Mouse (Mus musculus): ENCODE data around the gene Tesk2. TPM values are rescaled to one million over a fixed set of nuclear protein-coding genes. Genes with fewer than 3 reads are reported as not detected.
A peak's percentile ranks its signal among the peaks of the same experiment; 100 is the strongest.

Gene Tesk2
- polyA plus RNA-seq, 1 experiment from 2014 or later: 8.1 TPM

DNA sequence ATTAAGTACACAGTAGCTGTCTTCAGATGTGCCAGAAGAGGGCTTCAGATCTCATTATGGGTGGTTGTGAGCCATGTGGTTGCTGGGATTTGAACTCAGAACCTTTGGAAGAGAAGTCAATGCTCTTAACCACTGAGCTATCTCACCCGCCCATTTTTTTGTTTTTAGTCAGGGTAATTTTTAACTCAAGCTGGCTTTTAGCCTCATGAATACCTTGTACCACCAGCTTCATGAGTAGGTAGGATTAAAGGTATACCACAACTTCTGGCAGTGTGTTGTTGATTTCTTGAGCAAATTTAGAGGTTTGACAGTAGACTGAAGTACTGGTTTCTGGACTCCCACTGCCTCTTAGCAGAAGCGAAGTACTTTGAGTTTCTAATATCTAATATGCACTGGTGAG lies 28.6 kb upstream of the Tesk2 start:
- WGBS: 85% methylated on average over 2 of the region's 2 CpGs
- Histone ChIP-seq H3K9ac (no peak overlapping the region), H3K4me1 (replicated peaks) (peaks cover 6% of the 10 kb centered on the region; the same call in 1 of the 2 replicates), H3K4me3 (replicated peaks) (no peak overlapping the region), H3K4me2 (replicated peaks) (no peak overlapping the region), H3K27me3 (replicated peaks) (no peaks in the 10 kb centered on the region), H3K9me3 (no peaks in the 10 kb centered on the region), H3K36me3 (peaks cover 19% of the 10 kb centered on the region), H3K27ac (no peak overlapping the region)
- no peak for ATAC-seq

- Histone ChIP-seq H3K4me3 (replicated peaks) (no peak overlapping the region), H3K27me3 (replicated peaks) (no peaks in the 10 kb centered on the region), H3K9ac (no peak overlapping the region), H3K27ac (no peak overlapping the region), H3K4me2 (replicated peaks) (no peak overlapping the region), H3K9me3 (no peaks in the 10 kb centered on the region), H3K36me3 (peaks cover 20% of the 10 kb centered on the region), H3K4me1 (replicated peaks) (peaks cover 3% of the 10 kb centered on the region; the same call in 1 of the 2 replicates)
- ATAC-seq: no peak
- WGBS: 74% methylated on average over 2 of the region's 2 CpGs
Measured at GRCm38 (mm10) chr4:116693785-116694184, 27.0 kb upstream of the Tesk2 start.

- Histone ChIP-seq H3K9me3 (no peaks in the 10 kb centered on the region), H3K4me3 (replicated peaks) (no peak overlapping the region), H3K4me1 (replicated peaks) (no peaks in the 10 kb centered on the region), H3K9ac (no peak overlapping the region), H3K4me2 (replicated peaks) (no peak overlapping the region), H3K27me3 (replicated peaks) (no peaks in the 10 kb centered on the region), H3K36me3 (peaks cover 33% of the 10 kb centered on the region), H3K27ac (no peak overlapping the region)
- WGBS: 73% methylated on average over 2 of the region's 2 CpGs
- ATAC-seq: no peak
Measured at GRCm38 (mm10) chr4:116698693-116699342, 21.9 kb upstream of the Tesk2 start.

GRCm38 (mm10) chr4:116700964-116701363 lies 19.8 kb upstream of the Tesk2 start:
- Histone ChIP-seq H3K36me3 (peaks cover 23% of the 10 kb centered on the region; the same call in 1 of the 2 replicates), H3K27me3 (replicated peaks) (no peaks in the 10 kb centered on the region), H3K4me1 (replicated peaks) (no peaks in the 10 kb centered on the region), H3K9me3 (no peaks in the 10 kb centered on the region), H3K9ac (no peak overlapping the region), H3K27ac (no peak overlapping the region), H3K4me3 (replicated peaks) (no peak overlapping the region), H3K4me2 (replicated peaks) (no peak overlapping the region)
- 69% methylated on average over 1 of the region's 1 CpGs for WGBS
- 0 out of 2 replicates have a peak, but pooled peaks have one; percentile 34 for ATAC-seq

GRCm38 (mm10) chr4:116703804-116704203 lies 16.9 kb upstream of the Tesk2 start:
- H3K27me3 ChIP-seq (replicated peaks): no peaks in the 10 kb centered on the region
- 0 out of 2 replicates have a peak, but pooled peaks cover under 1% of the 10 kb centered on the region for H3K4me1 ChIP-seq (replicated peaks)
- H3K9ac ChIP-seq: no peak overlapping the region
- H3K9me3 ChIP-seq: no peaks in the 10 kb centered on the region
- peaks cover 18% of the 10 kb centered on the region; the same call in 1 of the 2 replicates for H3K36me3 ChIP-seq
- no peak overlapping the region for H3K4me3 ChIP-seq (replicated peaks)
- H3K27ac ChIP-seq: no peak overlapping the region
- WGBS: 38% methylated on average over 6 of the region's 6 CpGs
- no peak overlapping the region for H3K4me2 ChIP-seq (replicated peaks)
- no peak for ATAC-seq

DNA sequence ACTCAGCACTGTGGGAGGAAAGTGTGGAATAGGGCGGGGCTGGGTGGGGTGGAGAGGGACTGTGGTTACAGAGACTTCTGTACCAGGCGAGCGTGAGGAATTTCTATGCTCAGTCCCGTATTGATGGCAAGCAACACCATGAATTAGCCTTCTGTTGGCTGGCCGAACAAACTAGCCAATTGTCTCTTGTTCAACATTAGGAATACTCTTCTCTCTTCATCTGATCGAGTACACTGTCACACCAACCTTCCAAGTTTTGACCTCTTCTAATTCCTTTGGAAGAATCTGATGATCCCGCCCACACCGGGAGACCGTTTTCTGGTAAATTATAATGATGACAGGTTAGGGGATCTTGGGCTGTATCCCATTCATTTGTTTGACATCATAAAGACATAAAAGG lies 13.1 kb upstream of the Tesk2 start:
- 10% methylated on average over 9 of the region's 9 CpGs for WGBS
- Histone ChIP-seq H3K4me3 (replicated peaks) (peak overlapping the region; percentile 63), H3K36me3 (peaks cover 4% of the 10 kb centered on the region; the same call in 1 of the 2 replicates), H3K4me2 (replicated peaks) (peak overlapping the region; percentile 85), H3K9me3 (no peaks in the 10 kb centered on the region), H3K27ac (no peak overlapping the region), H3K27me3 (replicated peaks) (no peaks in the 10 kb centered on the region), H3K9ac (peak overlapping the region; percentile 60), H3K4me1 (replicated peaks) (peaks cover 8% of the 10 kb centered on the region)
- peak; percentile 5; the same call in 1 of the 2 replicates for ATAC-seq

DNA sequence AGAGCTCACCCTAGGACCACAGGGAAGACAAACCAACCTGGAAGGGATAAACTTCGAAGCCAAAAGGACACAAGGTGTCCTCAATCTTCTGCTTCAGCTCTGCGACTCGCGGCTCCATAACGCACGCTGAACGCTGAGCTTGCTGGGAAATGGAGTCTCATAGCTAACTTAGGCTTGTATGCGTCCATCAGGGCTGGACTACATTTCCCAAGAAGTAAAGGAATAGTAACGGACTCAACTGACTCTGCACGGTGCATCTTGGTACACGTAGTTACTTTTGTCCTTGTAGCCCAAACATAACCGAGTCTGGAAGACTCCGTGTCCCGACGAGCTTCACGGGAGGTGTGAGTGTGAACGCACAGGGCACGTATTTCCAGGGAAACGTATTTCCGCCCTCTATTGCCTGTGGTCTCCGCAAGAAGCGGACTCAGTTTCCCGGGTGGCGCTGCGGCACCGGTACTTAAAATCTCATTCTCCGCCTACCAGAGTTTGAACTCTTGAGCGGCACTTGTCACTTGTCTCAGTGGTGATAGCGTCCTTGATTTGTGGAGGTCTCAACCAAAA lies 12.5 kb upstream of the Tesk2 start, which contains the start of the genes Mmachc and Ccdc163:
Gene Mmachc, minus strand, starts transcription at position 206 of the 564 bp plus-strand sequence.
Gene Ccdc163, plus strand, starts transcription at position 309 of the 564 bp plus-strand sequence.
- Histone ChIP-seq H3K4me3 (replicated peaks) (peak within 1 kb of the TSS; percentile 63), H3K27ac (no peak within 1 kb of the TSS), H3K4me1 (replicated peaks) (peaks cover 8% of the 10 kb centered on the region), H3K4me2 (replicated peaks) (peak within 1 kb of the TSS; percentile 85), H3K9ac (peak within 1 kb of the TSS; percentile 64), H3K27me3 (replicated peaks) (no peaks in the 10 kb centered on the region), H3K9me3 (no peaks in the 10 kb centered on the region), H3K36me3 (peaks cover 4% of the 10 kb centered on the region; the same call in 1 of the 2 replicates)
- peak; percentile 98 for ATAC-seq
- under 1% methylated on average over 29 of the region's 29 CpGs for WGBS

DNA sequence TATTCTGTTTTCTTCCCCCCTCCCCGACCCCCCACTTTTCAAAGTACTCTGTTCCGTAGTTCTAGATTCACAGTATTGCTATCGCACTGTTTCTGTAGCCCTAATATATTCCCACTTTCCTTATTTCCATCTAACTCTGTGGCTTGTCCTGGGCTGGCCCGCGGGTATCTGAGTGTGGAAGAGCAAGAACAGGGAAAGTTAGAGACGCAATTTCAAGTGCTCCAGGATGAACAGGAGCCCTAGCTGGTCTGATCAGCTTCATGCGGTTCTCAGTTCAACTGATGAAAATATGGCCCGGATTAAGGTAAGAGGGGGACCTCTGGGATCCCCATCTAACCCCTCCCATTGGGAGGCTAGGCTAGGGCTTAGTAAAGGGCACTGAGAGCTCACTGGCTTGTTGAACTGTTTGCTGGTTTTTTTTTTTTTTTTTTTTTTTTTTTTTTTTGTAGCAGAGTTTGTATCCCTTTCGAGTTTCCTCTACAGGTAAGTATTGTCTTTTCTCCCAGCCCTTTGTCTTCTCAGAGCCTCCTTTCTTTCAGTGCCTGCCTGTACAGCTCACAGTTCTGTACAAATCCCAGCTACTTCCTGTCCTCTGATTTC lies 11.9 kb upstream of the Tesk2 start:
- peak; percentile 19 for ATAC-seq
- Histone ChIP-seq H3K4me2 (replicated peaks) (peak overlapping the region; percentile 85), H3K27ac (no peak overlapping the region), H3K4me3 (replicated peaks) (peak overlapping the region; percentile 63), H3K9me3 (no peaks in the 10 kb centered on the region), H3K9ac (peak overlapping the region; percentile 64), H3K4me1 (replicated peaks) (peaks cover 8% of the 10 kb centered on the region), H3K36me3 (no peaks in the 10 kb centered on the region), H3K27me3 (replicated peaks) (no peaks in the 10 kb centered on the region)
- WGBS: 5% methylated on average over 9 of the region's 9 CpGs

GRCm38 (mm10) chr4:116710154-116710553 lies 10.6 kb upstream of the Tesk2 start:
- no peak for ATAC-seq
- no peak overlapping the region for H3K4me3 ChIP-seq (replicated peaks)
- no peaks in the 10 kb centered on the region for H3K36me3 ChIP-seq
- H3K27ac ChIP-seq: no peak overlapping the region
- H3K9ac ChIP-seq: no peak overlapping the region
- H3K4me1 ChIP-seq (replicated peaks): peaks cover 8% of the 10 kb centered on the region
- H3K4me2 ChIP-seq (replicated peaks): no peak overlapping the region
- H3K27me3 ChIP-seq (replicated peaks): no peaks in the 10 kb centered on the region
- no peaks in the 10 kb centered on the region for H3K9me3 ChIP-seq
- 94% methylated on average over 2 of the region's 2 CpGs for WGBS

DNA sequence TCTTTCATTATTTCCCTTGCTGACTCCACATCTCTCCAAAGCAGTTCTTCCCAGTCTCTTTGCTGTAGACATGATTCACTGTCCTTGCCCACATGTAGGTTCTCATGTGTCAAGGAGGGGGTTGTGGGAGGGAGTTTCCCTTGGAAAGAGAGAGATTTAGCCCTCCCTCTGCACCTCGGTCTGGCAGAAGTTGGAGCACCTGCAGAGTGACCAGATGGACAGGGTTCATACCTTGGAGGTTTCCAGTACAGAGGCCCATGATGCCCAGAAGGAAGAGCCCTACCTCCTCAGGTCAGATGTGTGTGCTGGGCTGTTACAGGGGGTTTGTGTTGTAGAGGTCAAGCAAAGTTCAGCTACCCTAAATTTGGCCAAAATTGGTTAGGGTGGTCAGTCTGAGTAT lies 8.2 kb upstream of the Tesk2 start:
- Histone ChIP-seq H3K27me3 (replicated peaks) (no peaks in the 10 kb centered on the region), H3K4me2 (replicated peaks) (no peak overlapping the region), H3K4me3 (replicated peaks) (no peak overlapping the region), H3K9ac (no peak overlapping the region), H3K4me1 (replicated peaks) (peaks cover 8% of the 10 kb centered on the region), H3K27ac (no peak overlapping the region), H3K36me3 (no peaks in the 10 kb centered on the region), H3K9me3 (no peaks in the 10 kb centered on the region)
- ATAC-seq: no peak
- 92% methylated on average over 1 of the region's 1 CpGs for WGBS

DNA sequence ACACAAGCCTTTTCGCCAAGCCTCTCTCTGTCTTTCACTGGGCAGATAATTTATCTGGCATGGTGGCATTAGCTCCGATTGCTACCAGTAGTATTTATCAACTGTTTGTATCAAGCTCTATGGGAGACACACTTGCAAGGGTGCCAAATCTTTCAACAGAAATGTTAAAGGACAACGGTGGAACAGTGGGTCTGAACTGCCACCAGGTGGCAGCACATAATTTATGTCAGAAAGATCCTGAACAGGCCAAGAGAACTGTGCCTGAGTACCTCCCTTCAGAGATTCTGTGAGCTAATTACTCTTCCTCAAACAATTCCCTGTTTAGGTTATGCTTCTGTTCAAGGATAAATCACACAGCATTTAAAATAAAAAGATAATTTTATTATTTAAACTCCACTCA lies 1.4 kb upstream of the Tesk2 start:
- 16% methylated on average over 3 of the region's 3 CpGs for WGBS
- H3K27ac ChIP-seq: no peak overlapping the region
- H3K27me3 ChIP-seq (replicated peaks): no peaks in the 10 kb centered on the region
- ATAC-seq: no peak
- no peak overlapping the region for H3K4me3 ChIP-seq (replicated peaks)
- H3K9ac ChIP-seq: no peak overlapping the region
- H3K36me3 ChIP-seq: no peaks in the 10 kb centered on the region
- 0 out of 2 replicates have a peak, but pooled peaks cover 2% of the 10 kb centered on the region for H3K4me1 ChIP-seq (replicated peaks)
- no peaks in the 10 kb centered on the region for H3K9me3 ChIP-seq
- no peak overlapping the region for H3K4me2 ChIP-seq (replicated peaks)

DNA sequence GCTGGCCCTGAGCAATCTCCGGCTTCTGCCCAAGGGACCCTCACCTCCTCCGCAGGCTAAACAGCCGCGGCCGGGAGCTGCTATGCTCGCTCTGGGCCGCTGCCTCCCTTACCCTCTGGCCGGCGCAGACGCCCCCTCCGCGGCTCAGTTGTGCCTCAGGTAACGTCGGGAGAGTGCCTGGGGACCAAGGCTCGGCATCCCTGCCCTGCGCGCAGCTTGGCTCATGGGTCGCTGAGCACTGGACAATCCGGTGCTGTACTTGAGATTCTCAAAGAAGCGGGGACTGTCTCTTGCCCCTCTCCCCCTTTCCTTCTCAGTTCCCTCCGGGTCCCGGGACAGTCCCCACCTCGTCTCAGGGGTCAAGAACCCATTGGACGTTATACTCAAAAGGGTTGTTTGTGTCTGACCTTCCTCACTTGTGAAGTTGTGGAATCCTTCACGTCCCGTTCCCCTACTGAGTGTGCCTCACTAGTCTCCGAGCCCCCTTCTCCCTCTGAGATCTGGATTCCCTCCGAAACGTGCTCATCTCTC lies 415 bp downstream of the Tesk2 start:
- no peak; the same call in 1 of the 2 replicates for ATAC-seq

More for the DNA sequence above, 415 bp downstream of the Tesk2 start:
- H3K9ac ChIP-seq: peak overlapping the region; percentile 76
- peak overlapping the region; percentile 88 for H3K4me2 ChIP-seq (replicated peaks)
- H3K4me3 ChIP-seq (replicated peaks): peak overlapping the region; percentile 73
- no peaks in the 10 kb centered on the region for H3K9me3 ChIP-seq
- H3K27ac ChIP-seq: peak overlapping the region; percentile 83
- no peaks in the 10 kb centered on the region for H3K36me3 ChIP-seq
- H3K4me1 ChIP-seq (replicated peaks): 0 out of 2 replicates have a peak, but pooled peaks cover 2% of the 10 kb centered on the region
- H3K27me3 ChIP-seq (replicated peaks): no peaks in the 10 kb centered on the region
- WGBS: under 1% methylated on average over 29 of the region's 29 CpGs

Measured in intestine, embryonic 15.5 days (tissue).